Mouse (Mus musculus) common myeloid progenitor, adult 5-6 weeks (primary cell): ENCODE data around the gene Ppp1r18. TPM values are rescaled to one million over a fixed set of nuclear protein-coding genes. Genes with fewer than 3 reads are reported as not detected.
"Not testable (repeated sequence)": the region's sequence is repeated elsewhere in the genome, so short reads cannot be mapped to it uniquely, and the experiment has no call there.

Source experiments
- ATAC-seq: replicated peaks from 2 replicates; pipeline ENCODE4 v1.8.0; 2016; ENCODE audit warnings: low read depth, mild to moderate bottlenecking, moderate TSS enrichment, inconsistent platforms; ENCODE audit not compliant: poor library complexity, severe bottlenecking
- total RNA-seq: library from RNA; stranded (forward); fragments of 200-1000, 187-1606 nt; gene quantifications from 2 replicates; pipeline ENCODE4 v1.2.3, GENCODE M21; 2017

Gene Ppp1r18
- total RNA-seq, 1 experiment from 2014 or later = 24.0 TPM

GRCm38 (mm10) chr17:35836178-35836965, 29.0 kb upstream of the Ppp1r18 start:
- peak; percentile 15 for ATAC-seq

GRCm38 (mm10) chr17:35836991-35837422, 28.4 kb upstream of the Ppp1r18 start:
- peak; percentile 12; the same call in 1 of the 2 replicates for ATAC-seq

GRCm38 (mm10) chr17:35837487-35837886, 27.9 kb upstream of the Ppp1r18 start:
- ATAC-seq = no peak

GRCm38 (mm10) chr17:35838122-35838544, 27.3 kb upstream of the Ppp1r18 start, which contains the start of gene Tubb5:
TSS of gene Tubb5 (minus strand) at chr17:35838306.
- ATAC-seq = peak; percentile 45

GRCm38 (mm10) chr17:35838570-35838969, 26.8 kb upstream of the Ppp1r18 start:
- ATAC-seq = no peak

GRCm38 (mm10) chr17:35839002-35839401, 26.4 kb upstream of the Ppp1r18 start:
- ATAC-seq = not testable (repeated sequence)

GRCm38 (mm10) chr17:35840561-35840960, 24.8 kb upstream of the Ppp1r18 start:
- no peak for ATAC-seq

- peak; percentile 75 for ATAC-seq
Observed at GRCm38 (mm10) chr17:35841076-35841950, 24.1 kb upstream of the Ppp1r18 start, which contains the start of gene Mdc1. TSS of gene Mdc1 (plus strand) at chr17:35841515.

GRCm38 (mm10) chr17:35842006-35842405, 23.4 kb upstream of the Ppp1r18 start:
- ATAC-seq = no peak

GRCm38 (mm10) chr17:35843514-35843913, 21.9 kb upstream of the Ppp1r18 start:
- ATAC-seq = no peak

GRCm38 (mm10) chr17:35848112-35848511, 17.3 kb upstream of the Ppp1r18 start:
- ATAC-seq = 0 out of 2 replicates have a peak, but pooled peaks have one; percentile 19

GRCm38 (mm10) chr17:35850974-35851373, 14.4 kb upstream of the Ppp1r18 start:
- peak; percentile 82 for ATAC-seq

- ATAC-seq = no peak
Observed at GRCm38 (mm10) chr17:35859371-35859770, 6.0 kb upstream of the Ppp1r18 start.

GRCm38 (mm10) chr17:35859835-35860234, 5.6 kb upstream of the Ppp1r18 start:
- ATAC-seq = no peak

- ATAC-seq = no peak
Observed at GRCm38 (mm10) chr17:35860831-35861197, 4.6 kb upstream of the Ppp1r18 start.

GRCm38 (mm10) chr17:35861198-35861857, 4.1 kb upstream of the Ppp1r18 start, which contains the start of gene Nrm:
TSS of gene Nrm (plus strand) at chr17:35861318.
- peak; percentile 73 for ATAC-seq

- ATAC-seq = no peak
Observed at GRCm38 (mm10) chr17:35864832-35865353, 500 bp upstream of the Ppp1r18 start.

- no peak for ATAC-seq
Observed at GRCm38 (mm10) chr17:35866281-35866831, 963 bp downstream of the Ppp1r18 start.
